Mouse (Mus musculus) spleen, adult 2 months (tissue): ENCODE results near the gene Ehmt2.
A peak's percentile ranks its signal among the peaks of the same experiment; 100 is the strongest.

Experiments
- CTCF ChIP-seq: fragments of 200-500 bp; IDR thresholded peaks from 2 replicates; pipeline ENCODE4 v1.5.1; 2011; ENCODE audit warnings: mild to moderate bottlenecking, inconsistent platforms; ENCODE audit not compliant: insufficient read depth, insufficient read length, insufficient replicate concordance; ENCODE audit errors: extremely low read depth
- POLR2A ChIP-seq: fragments of 200-500 bp; IDR thresholded peaks from 2 replicates; pipeline ENCODE4 v1.6.1; 2011; ENCODE audit warnings: low read depth, low read length, inconsistent platforms

- TF ChIP-seq CTCF (peak; percentile 52; the same call in 1 of the 2 replicates), POLR2A (peak; percentile 35; the same call in 1 of the 2 replicates)
These were observed 32.9 kb downstream of the Ehmt2 start, which contains the start of gene Neu1 for GRCm38 (mm10) chr17:34931061-34931734.
